Mouse (Mus musculus) ES-Bruce4 (cell line): ENCODE results near the gene Vmn1r44. TPM values are rescaled to one million over a fixed set of nuclear protein-coding genes. Genes with fewer than 3 reads are reported as not detected.
"Not testable (repeated sequence)": the region's sequence is repeated elsewhere in the genome, so short reads cannot be mapped to it uniquely, and the experiment has no call there.

Source experiments
- H3K27ac ChIP-seq: 2 replicates; pipeline ENCODE4 v1.5.1; 2012; ENCODE audit warnings: low read length, inconsistent platforms; ENCODE audit not compliant: insufficient read depth
- H3K27me3 ChIP-seq: 2 replicates; pipeline ENCODE4 v1.6.1; 2012; ENCODE audit warnings: mild to moderate bottlenecking, low read length, inconsistent platforms; ENCODE audit not compliant: control insufficient read depth, poor library complexity, insufficient read depth, severe bottlenecking
- H3K36me3 ChIP-seq: 2 replicates; pipeline ENCODE4 v1.6.1; 2012; ENCODE audit warnings: inconsistent platforms, mild to moderate bottlenecking, low read length, moderate library complexity; ENCODE audit not compliant: control insufficient read depth, poor library complexity, insufficient read depth, severe bottlenecking
- H3K4me1 ChIP-seq: one replicate; pipeline ENCODE4 v1.8.1; 2011; ENCODE audit warnings: low read length; ENCODE audit not compliant: control insufficient read depth, insufficient read depth
- H3K4me3 ChIP-seq: 2 replicates; pipeline ENCODE4 v1.5.1; 2011; ENCODE audit warnings: low read depth, mild to moderate bottlenecking, low read length
- H3K9ac ChIP-seq: 2 replicates; pipeline ENCODE4 v1.6.1; 2012; ENCODE audit warnings: low read depth, mild to moderate bottlenecking, inconsistent platforms; ENCODE audit not compliant: poor library complexity, severe bottlenecking
- H3K9me3 ChIP-seq: replicated peaks from 2 replicates; pipeline ENCODE4 v1.6.1; 2012; ENCODE audit warnings: mild to moderate bottlenecking, low read length, inconsistent platforms; ENCODE audit not compliant: control insufficient read depth, poor library complexity, insufficient read depth, severe bottlenecking
- CTCF ChIP-seq: IDR thresholded peaks from one replicate; pipeline ENCODE4 v1.8.1; 2011; ENCODE audit warnings: low read depth, low read length
- EP300 ChIP-seq: IDR thresholded peaks from 2 replicates; pipeline ENCODE4 v1.6.1; 2011; ENCODE audit warnings: low read depth, low read length; ENCODE audit not compliant: insufficient read depth
- POLR2A ChIP-seq: IDR thresholded peaks from one replicate; pipeline ENCODE4 v1.8.1; 2011; ENCODE audit warnings: low read length; ENCODE audit not compliant: insufficient read depth
- polyA plus RNA-seq: library from polyadenylated mRNA; stranded (reverse); fragments of >200 nt; gene quantifications from 2 replicates; pipeline ENCODE4 v1.2.4, GENCODE M21; 2011; ENCODE audit warnings: low read depth; ENCODE audit not compliant: missing spikeins, insufficient read depth, insufficient read length

Gene Vmn1r44
- polyA plus RNA-seq, 1 experiment: not detected

GRCm38 (mm10) chr6:89876963-89877362 lies 6.5 kb upstream of the Vmn1r44 start:
- Histone ChIP-seq H3K4me3 (no peak overlapping the region), H3K9ac (no peak overlapping the region), H3K9me3 (no peaks in the 10 kb centered on the region), H3K27me3 (no peaks in the 10 kb centered on the region), H3K36me3 (no peaks in the 10 kb centered on the region), H3K4me1 (no peaks in the 10 kb centered on the region), H3K27ac (no peak overlapping the region)
- TF ChIP-seq POLR2A (no peak), CTCF (no peak), EP300 (no peak)

- Histone ChIP-seq H3K36me3 (no peaks in the 10 kb centered on the region), H3K27me3 (no peaks in the 10 kb centered on the region), H3K4me3 (no peak overlapping the region), H3K9ac (no peak overlapping the region), H3K27ac (no peak overlapping the region), H3K9me3 (no peaks in the 10 kb centered on the region), H3K4me1 (no peaks in the 10 kb centered on the region)
- TF ChIP-seq EP300 (no peak), POLR2A (no peak), CTCF (no peak)
Measured at GRCm38 (mm10) chr6:89880867-89881266, 2.6 kb upstream of the Vmn1r44 start.

- Histone ChIP-seq H3K9ac (no peak overlapping the region), H3K36me3 (no peaks in the 10 kb centered on the region), H3K9me3 (no peaks in the 10 kb centered on the region), H3K27me3 (no peaks in the 10 kb centered on the region), H3K4me1 (no peaks in the 10 kb centered on the region), H3K27ac (no peak overlapping the region), H3K4me3 (no peak overlapping the region)
- TF ChIP-seq POLR2A: no peak
Measured at GRCm38 (mm10) chr6:89883812-89884211, 352 bp downstream of the Vmn1r44 start.

GRCm38 (mm10) chr6:89940498-89940897 lies 57.0 kb downstream of the Vmn1r44 start, which contains the start of gene Vmn1r45:
TSS of gene Vmn1r45 (minus strand) at chr6:89940598.
- H3K27ac ChIP-seq, H3K4me1 ChIP-seq, H3K27me3 ChIP-seq, H3K4me3 ChIP-seq, H3K9me3 ChIP-seq, H3K36me3 ChIP-seq, H3K9ac ChIP-seq: not testable (repeated sequence)

GRCm38 (mm10) chr6:89940926-89941325 lies 57.5 kb downstream of the Vmn1r44 start:
- Histone ChIP-seq H3K4me1 (no peaks in the 10 kb centered on the region), H3K9me3 (0 out of 2 replicates have a peak, but pooled peaks cover 6% of the 10 kb centered on the region), H3K27ac (no peak overlapping the region), H3K36me3 (no peaks in the 10 kb centered on the region), H3K4me3 (no peak overlapping the region), H3K9ac (no peak overlapping the region), H3K27me3 (no peaks in the 10 kb centered on the region)
- no peak for TF ChIP-seq POLR2A
- no peak for TF ChIP-seq EP300
- TF ChIP-seq CTCF: no peak

Other genes with a start within 250 kb of the Vmn1r44 start
- 2.4 and 3.0 TPM in 2 replicates for gene Txnrd3, start 239.7 kb upstream of the Vmn1r44 start, polyA plus RNA-seq
- gene Vmn1r40, start 176.1 kb upstream of the Vmn1r44 start, polyA plus RNA-seq: not detected in 2 replicates
- not detected in 2 replicates for gene Vmn1r41, start 142.9 kb upstream of the Vmn1r44 start, polyA plus RNA-seq
- not detected in 2 replicates for gene Vmn1r42, start 7.2 kb upstream of the Vmn1r44 start, polyA plus RNA-seq
- not detected in 2 replicates for gene Vmn1r43, start 7.2 kb upstream of the Vmn1r44 start, polyA plus RNA-seq
- gene Vmn1r45, start 56.9 kb downstream of the Vmn1r44 start, polyA plus RNA-seq: not detected in 2 replicates
- gene Vmn1r46, start 85.7 kb downstream of the Vmn1r44 start, polyA plus RNA-seq: 0.06 TPM in 1 of 2 replicates, not detected in the other
- gene Vmn1r47, start 132.5 kb downstream of the Vmn1r44 start, polyA plus RNA-seq: not detected in 2 replicates
- gene Vmn1r48, start 153.2 kb downstream of the Vmn1r44 start, polyA plus RNA-seq: not detected in 2 replicates
- gene Vmn1r49, start 194.8 kb downstream of the Vmn1r44 start, polyA plus RNA-seq: not detected in 2 replicates
- gene Vmn1r50, start 217.8 kb downstream of the Vmn1r44 start, polyA plus RNA-seq: not detected in 2 replicates
- not detected in 2 replicates for gene Vmn1r51, start 238.9 kb downstream of the Vmn1r44 start, polyA plus RNA-seq